Mouse (Mus musculus): ENCODE measurements around the gene Zc3h12b.
"Not testable (repeated sequence)": the region's sequence is repeated elsewhere in the genome, so short reads cannot be mapped to it uniquely, and the experiment has no call there.

Gene Zc3h12b

DNA sequence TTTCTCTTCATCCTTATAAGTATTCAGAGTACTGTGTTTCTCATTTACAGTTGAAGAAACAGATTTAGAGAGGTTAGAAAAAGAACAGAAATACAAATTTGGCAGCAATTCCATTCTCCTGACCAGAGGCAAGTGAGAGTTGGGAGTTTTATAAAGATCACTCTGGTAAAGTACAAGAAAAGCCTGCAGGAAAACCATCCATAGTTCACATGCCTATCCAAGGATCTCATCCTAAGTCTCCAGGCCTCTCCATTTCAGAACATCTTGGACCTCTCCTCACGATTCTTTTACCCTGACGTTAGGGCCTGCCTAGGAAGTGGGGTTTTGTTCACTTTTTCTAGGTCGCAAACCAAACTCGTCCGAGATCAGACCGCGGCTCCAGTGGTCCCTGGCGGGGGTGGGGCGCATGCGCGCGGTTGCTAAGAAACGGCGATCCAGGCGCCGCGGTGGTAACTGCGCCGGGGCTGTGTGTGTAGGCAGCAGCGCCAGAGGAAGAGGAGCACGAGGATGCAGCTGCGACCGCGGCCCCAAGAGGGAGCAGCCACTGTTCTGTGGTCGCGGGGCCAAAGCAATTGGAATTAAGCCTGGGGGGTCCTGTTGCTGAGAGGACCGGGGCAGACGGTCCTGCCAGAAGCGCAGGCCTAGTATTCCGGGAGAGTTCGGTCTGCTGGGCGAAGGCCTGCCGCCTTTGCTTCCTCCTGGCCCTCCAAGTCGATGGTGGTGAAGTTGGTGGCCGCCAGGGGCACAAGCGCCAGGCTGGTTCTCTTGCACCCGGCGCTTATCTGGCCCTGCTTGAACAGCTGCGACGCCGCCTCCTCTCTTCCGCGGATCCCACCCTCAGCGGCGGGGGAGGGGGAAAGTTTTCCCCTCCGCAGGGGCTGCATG is at the start of gene Zc3h12b:
Zc3h12b (plus strand) TSS at position 452 of the 885 bp plus-strand sequence.
- DNase-seq (ENCODE audit: low spot score in 2 of 2) = peak; percentile 19 to 31

DNA sequence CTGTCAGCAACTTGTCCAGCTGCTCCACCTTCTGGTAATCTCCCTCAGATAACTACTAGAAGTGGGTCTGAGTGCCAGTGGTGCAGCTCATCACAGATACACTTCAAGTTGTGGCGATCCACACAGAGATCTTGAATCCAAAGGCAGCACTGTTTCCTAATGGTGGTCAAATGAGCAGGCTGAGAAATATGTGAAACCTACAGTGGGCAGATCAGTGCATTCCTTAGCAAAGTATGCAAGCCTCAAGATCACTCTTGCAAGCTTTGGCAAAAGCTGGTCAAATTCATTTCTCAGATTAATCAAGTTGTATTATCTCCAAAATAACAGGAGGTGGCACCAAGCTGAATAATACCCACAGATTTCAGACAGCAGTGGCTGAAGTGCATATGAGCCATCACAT is 29.3 kb upstream of the Zc3h12b start:
- no peak for DNase-seq (ENCODE audit: low spot score in 2 of 2)

DNA sequence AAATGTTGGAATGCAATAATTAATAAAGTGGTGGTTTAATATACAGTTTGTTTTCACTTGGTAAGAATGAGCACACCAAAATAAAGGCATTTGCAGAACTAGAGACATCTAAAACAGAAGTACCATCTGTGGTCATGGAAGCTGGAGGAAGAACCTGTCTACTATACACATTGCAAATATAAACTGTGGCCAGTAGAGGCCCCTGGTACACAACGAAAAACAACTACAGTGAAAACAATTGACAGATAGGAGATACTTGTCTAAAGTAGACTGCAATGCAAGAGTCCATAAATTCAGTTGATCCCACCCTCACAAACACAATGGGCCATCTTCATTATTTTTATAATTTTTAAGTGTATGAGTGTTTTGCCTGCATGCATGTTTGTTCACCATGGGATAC is 24.4 kb upstream of the Zc3h12b start:
- DNase-seq (ENCODE audit: low spot score in 2 of 2) = no peak

DNA sequence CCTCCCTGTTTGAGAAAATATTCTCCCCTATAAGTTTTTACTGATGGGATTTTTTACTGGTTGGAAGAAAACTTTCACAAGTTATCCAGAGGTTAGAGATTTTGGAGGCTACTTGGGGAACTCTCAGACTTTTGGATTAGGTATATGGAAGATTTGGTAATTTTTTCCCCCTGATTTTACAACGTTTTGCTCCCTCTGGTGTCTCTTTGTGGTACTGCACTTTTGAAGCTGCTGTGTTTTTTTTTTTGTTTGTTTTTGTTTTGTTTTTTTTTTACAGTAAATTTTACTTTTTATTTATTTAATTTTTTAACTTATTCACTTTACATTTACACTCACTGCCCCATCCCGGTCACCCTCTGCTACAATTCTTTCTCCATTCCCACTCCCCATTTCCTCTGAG is 26.8 kb downstream of the Zc3h12b start:
- no peak for DNase-seq (ENCODE audit: low spot score in 2 of 2)

DNA sequence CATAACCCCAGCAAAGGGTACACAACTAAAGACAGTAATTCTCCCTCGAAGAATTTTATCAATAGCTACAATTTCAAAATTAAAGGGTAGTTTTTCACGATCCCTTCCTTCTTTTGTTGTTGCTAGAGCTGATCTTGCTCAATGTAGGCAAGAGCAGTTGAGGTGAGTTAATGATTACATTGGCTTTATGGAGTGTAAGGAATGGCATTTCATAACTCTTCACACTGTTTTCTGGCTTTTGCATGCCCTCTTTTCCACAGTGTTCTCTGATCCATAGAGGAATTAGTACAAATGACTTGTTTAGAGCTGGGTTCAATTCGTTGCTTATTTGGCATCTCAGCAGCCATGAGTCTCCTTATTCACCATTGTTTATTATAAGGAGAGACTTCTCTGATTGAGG is 84.4 kb downstream of the Zc3h12b start:
- DNase-seq (ENCODE audit: low spot score in 2 of 2) = no peak

DNA sequence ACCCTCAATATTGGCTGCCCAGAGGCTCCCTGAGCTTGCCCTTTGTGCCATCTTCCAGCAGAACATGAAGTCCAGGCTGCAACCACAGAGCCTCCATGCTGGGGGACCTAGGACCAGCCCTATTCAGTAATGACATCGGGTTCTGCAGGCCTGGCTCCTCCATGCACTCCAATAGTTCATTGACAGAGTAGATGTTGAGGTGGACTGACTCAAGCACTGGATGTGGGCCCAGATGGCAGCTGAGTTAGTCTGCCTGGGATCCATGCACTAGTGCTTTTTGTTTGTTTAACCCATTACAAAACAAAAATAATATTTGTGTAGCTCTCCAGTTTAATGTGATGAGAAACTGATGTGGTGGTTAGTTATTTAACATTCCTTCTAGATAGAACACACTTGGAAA is 90.3 kb downstream of the Zc3h12b start:
- no peak for DNase-seq (ENCODE audit: low spot score in 2 of 2)

DNA sequence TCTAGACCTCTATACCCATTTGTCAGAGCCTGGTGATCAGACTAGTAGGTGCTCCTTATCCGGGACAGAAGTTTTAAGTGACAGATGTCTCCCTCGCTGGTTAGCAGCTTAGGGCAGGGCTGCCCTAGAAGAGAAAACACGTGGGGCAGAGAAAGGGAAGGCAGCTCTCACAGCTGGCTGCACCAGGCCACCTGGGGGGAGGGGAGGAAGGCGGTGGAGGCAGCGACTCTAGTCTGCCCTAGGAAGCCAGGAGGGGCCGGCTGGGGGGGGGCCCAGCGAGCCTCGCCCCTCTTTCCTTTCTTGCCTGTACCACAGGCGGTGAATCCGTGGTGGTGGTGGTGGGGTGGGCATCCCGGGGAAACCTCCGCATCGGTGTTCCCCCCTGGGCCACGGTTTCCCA is 141.3 kb downstream of the Zc3h12b start:
- no peak for DNase-seq (ENCODE audit: low spot score in 2 of 2)

DNA sequence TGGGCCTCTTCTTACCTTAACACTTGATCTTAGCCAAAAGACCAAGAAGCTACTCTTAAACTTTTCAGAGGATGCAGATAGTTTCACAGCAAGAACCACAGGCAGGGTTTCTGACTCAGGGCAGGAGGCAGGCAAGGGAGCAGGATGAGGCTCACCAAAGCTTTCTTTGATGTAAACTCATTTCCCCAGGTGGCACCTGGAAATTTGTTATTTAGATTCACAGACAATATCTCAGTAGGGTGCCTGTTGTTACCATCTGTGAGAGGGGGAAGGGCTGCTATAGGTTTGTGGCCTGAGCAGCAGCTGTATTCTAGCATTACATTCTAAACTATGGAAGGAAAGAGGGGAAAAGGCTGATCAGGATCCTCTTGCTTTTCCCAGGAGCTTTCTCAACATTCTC is 169.6 kb downstream of the Zc3h12b start:
- no peak for DNase-seq (ENCODE audit: low spot score in 2 of 2)

DNA sequence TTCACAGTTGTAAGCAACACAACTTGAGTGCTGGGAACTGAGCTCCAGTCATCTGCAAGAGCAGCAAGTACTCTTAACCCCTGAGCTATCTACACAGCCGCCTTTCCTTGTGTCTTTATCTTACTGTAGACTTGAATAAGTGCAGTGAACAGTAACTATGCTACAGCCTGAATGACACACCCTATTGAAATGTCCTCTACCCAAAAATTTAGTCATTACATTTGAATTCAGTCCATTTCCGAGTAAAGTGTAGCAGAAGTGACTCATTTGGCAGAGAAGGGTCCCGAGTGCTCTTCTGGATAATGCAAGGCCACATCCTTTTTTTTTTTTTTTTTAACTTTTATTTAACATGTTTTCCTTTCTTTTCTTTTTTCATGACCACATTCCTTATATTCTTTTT is 191.2 kb downstream of the Zc3h12b start:
- no peak for DNase-seq (ENCODE audit: low spot score in 2 of 2)

DNA sequence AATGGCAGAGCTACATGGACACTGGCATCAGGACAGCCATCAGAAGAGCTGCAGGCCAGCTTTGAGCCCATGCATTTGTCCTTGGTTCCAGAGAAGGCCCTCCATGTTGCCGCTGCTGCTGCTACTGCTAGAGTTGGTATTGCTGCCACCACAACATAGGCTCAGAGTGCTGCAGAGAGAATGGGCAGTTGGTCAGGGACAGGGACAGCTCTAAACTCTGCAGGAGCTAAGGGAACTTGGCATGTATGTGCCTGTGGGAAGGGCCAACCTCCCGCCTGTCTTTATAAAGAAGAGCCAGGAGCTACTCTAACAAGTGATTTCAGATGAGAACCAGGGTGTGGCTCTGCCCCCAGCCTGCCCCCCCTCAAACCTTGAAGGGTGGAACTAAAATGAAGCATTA is 224.0 kb downstream of the Zc3h12b start:
- no peak for DNase-seq (ENCODE audit: low spot score in 2 of 2)

DNA sequence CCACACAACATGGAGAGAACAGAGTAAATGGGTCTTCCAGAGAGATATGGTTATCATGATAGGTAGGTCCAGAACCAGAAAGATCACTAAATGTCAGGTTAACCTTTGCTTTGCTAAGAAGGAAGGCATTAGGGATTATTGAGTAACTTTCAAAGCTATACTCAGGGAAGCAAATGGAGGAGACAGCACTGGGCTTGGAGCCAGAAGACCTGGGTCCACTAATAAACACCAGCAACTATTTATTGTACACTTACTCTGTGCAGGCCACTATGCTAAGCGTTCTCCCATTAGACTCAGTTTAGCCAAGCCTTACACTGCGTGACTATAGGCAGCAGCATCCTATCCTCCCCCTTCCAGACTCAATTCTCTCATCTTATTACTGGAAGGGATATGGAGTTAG is 234.0 kb downstream of the Zc3h12b start:
- no peak for DNase-seq (ENCODE audit: low spot score in 2 of 2)

DNA sequence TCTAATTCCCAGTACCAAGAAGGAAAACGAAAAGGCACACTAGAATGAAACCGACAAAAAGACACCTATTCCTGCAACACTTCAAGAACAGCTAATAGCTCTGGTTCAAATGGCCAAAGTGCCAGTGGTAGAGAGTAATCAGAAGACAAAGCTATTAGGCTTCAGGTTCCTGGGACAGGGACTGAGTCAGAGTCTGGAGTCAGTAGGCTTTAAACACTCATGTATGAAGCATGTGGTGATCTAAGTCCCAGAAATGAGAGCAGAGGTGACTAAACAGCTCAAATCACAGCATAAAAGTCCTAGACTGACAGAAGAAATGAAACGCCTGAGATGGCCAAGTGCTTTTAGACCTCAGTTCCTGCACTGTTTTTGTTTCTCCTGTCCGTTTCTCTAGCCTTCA is 236.7 kb downstream of the Zc3h12b start:
- no peak for DNase-seq (ENCODE audit: low spot score in 2 of 2)

DNA sequence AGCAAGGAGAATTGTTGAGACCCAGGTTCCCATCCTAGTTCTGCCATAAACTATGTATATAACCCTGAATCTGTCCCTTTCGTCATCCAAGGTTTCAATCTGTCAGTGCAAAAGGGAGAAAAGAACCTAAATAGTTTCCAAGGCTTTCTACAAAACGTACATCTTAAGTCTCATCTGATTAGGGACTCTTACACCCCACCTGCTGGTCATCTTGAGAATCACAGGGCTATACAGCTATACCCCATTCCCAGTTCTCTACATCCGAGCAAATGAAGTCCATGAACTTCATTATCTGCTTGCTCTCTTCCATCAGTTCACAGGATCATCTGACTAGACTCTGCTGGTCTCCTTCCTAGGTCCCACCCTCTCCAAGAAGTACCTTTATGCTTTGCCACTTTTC is 239.3 kb downstream of the Zc3h12b start:
- DNase-seq (ENCODE audit: low spot score in 2 of 2) = no peak

DNA sequence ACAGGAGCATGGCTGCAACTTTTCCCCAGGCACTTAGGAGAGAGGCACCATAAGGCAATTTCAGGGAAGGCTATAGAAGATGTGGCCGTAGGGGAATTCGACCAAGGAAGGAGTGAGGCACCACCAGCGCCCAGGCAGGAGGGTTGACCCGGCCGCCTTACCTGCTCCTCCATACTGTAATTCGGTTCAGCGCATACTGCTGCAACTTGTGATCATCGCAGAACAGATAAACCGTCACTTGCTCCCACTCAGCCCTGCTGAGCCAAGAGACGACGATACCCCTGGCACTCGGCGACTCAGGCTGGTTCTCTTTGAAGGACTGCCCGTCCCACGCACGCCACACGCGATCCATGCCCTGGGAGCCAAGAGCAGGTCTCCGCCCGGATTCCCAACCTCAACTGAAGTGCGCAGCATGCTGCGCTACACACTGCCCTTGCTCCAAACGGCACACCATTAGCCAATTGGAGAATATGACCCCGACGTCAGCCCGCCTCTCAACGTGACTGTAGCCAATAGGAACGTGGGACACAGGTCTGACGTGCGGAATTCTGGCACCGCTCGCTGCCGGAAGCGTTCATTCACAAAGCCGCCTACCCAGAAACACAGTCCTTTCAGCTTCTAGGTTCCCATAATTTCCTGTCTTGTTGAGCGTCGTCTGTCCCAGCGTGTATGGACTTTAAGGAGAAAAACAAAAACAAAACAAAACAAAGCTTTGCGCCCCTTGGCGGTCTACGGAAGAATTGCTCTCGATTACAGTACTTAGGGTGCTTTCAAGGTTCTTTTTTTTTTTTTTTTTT is 245.2 kb downstream of the Zc3h12b start, which contains the start of gene Las1l:
Las1l (minus strand) TSS at position 466 of the 797 bp plus-strand sequence.
- peak; percentile 65 to 85 for DNase-seq (ENCODE audit: low spot score in 2 of 2)

DNA sequence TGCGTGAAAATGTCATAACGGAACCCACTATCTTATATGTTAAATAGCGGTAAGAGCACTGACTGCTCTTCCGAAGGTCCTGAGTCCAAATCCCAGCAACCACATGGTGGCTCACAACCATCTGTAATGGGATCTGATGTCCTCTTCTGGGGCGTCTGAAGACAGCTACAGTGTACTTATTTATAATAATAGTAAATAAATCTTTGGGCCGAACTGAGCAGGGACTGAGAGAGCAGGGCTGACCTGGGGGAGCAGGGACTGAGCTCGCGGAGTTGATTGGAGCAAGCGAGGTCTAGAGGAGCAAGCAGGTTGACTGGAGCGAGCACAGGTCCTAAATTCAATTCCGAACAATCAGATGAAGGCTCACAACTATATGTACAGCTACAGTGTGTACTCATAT is 246.0 kb downstream of the Zc3h12b start:
- not testable (repeated sequence) for DNase-seq (ENCODE audit: low spot score in 2 of 2)

DNA sequence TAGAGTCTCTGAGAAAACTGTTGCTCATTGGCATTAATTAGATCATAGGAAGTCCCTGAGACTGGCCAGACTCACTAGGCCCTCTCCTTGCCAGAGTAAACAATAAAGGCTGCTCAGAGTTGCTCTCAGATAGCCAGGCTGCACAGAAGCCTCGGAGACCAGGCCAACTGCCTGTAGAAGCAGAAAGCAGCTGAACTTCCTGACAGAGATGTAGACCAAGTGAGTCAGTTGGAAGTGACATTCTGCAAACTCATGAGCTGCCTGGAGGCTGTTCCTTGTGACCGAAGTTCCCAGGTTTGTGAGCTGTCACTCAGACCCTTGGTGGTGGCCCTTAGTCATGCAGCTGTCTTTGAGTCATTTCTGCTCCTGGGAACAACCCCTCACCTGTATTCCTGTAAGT is 251.9 kb downstream of the Zc3h12b start:
- DNase-seq (ENCODE audit: low spot score in 2 of 2) = no peak

DNA sequence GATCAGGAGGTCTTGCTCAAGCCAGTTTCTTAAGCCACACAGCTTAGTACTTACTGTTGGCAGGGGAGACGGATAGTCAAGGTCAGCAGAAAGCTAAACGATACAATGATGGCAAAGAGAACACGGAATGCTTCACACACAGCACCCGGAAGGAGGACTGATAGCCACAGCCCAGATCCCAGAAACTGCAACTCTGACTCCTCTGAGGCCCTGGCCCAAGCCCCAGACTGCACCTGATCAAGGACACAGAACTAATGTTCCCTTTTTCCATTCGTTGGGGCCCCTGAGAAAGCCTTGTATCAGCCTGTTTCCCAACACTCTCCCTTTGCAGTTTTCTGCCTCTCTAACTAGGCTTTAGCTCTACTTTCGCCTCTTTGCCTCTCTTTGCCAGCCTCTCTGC is 253.6 kb downstream of the Zc3h12b start:
- DNase-seq (ENCODE audit: low spot score in 2 of 2) = no peak

DNA sequence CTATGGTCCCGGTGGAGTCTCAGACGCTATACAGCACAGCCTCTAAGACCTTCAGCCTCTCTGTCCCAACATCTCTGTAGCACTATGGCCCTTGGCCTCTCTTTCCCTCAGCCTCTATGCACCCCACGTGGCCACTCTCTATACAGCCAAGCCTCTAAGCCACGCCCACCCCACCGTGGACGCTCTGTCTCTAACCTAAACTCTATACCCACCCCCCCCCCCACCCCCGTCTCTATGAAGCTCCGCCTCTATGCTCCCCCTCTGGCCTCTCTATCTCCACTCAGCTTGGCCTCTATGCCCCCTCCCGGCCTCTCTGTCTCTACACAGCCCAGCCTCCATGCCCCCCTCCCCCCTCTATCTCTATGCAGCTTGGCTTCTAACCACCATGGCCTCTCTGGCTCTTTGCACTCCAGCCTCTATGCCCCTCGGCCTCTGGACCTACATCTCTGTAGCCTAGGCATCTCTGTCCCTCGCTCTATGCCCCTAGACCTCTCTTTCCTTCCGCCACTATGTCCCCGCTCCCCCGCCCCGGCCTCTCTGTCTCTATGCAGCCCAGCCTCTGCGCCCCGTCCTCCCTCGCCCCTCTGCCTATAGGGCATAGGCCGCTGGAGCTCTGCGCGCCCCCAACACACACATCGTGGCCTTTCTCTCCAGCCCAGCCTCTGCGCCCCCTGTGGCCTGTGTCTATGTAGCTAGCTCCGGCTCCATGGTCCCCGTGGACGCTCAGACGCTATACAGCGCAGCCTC is 256.5 kb downstream of the Zc3h12b start:
- peak; percentile 13 to 21 for DNase-seq (ENCODE audit: low spot score in 2 of 2)

DNA sequence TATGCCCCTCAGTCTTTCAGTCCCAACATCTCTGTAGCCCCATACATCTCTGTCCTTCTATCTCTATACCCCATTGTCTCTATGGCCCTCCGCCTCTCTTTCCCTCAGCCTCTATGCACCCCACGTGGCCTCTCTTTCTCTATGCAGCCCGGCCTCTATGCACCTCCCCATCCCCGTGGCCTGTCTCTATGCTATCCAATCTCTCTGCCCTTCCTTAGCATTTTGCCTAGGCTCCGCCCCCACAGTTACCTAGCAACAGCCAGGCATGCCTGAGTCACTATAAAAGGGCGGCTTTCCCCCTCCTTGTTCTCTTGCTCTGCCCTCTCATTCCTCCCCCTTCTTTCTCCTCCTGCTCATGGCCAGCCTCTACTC is 257.1 kb downstream of the Zc3h12b start:
- DNase-seq (ENCODE audit: low spot score in 2 of 2) = peak; percentile 34 to 67

DNA sequence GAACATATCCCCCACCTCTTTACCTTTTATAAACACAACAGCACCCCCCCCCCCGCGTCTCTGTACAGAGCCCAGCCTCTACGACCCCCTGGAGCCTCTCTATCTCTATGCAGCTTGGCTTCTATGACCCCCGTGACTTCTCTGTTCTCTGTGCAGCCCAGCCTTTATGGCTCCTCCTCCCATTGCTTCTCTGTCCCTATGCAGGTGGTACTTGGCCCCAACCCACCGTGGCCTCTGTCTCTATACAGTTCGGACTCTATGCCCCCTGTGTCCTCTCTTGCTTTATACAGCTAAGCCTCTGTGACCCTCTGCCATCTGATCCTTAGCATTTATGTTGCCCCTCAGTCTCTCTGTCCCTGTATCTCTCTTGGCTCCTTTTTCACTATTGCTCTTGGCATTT is 257.6 kb downstream of the Zc3h12b start:
- DNase-seq (ENCODE audit: low spot score in 2 of 2) = no peak

DNA sequence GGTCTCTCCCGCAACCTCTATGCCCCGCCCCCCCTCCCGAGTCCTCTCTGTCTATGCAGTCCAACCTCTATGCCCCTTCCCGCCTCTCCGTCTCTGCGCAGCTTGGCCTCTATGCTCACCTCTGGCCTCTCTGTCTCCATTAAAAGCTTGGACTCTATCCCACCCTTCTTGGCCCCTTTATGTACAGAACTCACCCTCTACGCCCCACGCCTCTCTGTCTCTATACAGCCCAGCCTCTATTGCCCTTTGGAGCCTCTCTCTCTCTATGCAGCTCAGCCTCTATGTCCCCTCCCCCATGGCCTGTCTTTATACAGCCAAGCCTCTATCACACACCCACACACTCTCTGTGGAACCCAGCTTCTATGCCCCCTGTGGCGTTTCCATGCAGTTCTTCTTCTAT is 258.5 kb downstream of the Zc3h12b start:
- no peak for DNase-seq (ENCODE audit: low spot score in 2 of 2)

All from urinary bladder, adult 18-20 months (tissue).